Mouse (Mus musculus) testis, postnatal 10 days (tissue): ENCODE results near the gene Siglec1.
"Not testable (repeated sequence)": the region's sequence is repeated elsewhere in the genome, so short reads cannot be mapped to it uniquely, and the experiment has no call there.

ENCODE experiments used
- DNase-seq: peaks from one replicate; pipeline ENCODE4 v3.0.0; 2021; ENCODE audit warnings: low spot score

Siglec1 gene

DNA sequence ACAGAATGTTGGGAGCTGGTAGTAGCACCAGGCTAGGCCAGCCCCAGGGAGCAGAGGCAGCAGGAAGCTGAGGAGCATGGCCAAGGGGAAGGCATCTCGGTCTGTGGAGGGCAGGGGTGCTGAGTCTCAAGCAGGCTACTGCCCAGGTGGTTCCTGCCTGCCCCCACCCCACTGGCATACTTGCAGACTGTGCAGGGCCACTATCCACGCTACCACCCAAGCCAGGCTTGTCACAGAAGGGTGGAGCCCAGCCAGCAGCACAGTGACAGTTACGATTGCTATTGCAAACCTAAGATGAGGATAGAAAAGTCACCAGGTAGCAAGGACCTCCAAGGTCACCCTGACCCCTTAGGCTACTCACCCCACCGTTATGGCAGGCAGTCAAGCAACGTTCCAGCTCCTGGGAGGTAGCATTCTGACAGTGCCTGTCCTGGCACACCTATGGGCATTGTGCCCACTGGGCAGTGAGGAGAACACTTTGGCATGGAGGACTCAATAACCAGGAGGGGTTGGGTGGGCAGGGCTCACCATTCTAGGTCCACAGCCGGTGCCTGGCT, 33.6 kb downstream of the Siglec1 start:
- DNase-seq, result no peak

DNA sequence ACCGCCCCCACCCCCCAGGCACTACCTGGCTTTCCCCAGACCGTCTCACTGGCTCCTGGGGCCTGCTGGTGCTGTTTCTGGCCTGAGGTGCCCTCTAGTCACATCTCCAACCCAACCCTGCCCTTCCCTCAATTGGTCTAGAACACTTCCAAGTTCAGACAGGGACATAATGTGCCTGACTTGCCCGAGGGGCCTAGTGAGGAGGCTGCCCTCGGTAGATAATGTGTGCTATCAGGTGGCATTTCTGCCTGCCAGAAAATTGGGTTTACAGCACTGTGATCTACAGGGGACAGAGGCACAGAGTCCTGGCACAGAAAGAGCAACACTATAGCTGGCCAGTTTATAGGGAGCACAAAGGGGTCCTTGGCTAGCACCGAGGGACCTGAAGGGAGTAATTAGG, 34.5 kb downstream of the Siglec1 start:
- no peak for DNase-seq

DNA sequence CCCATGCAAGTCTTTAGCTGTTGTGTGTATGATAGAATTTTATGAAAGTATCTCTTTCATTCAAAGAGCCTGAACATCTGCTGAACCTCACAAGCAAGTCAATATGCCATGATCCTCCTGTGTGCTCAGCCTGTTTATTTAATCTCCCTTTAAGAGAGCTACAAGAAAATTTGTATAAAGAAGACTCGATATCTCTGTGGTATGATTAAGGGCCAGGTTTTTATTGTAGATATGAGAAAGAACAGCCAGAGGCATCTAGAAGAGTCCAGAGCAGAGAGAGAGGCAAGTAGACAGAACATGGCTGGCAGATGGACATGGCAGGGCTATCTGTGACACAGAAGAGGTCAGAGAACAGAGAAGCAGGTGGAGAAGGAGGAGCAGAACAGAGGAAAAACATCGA, 40.5 kb downstream of the Siglec1 start:
- DNase-seq, result no peak

DNA sequence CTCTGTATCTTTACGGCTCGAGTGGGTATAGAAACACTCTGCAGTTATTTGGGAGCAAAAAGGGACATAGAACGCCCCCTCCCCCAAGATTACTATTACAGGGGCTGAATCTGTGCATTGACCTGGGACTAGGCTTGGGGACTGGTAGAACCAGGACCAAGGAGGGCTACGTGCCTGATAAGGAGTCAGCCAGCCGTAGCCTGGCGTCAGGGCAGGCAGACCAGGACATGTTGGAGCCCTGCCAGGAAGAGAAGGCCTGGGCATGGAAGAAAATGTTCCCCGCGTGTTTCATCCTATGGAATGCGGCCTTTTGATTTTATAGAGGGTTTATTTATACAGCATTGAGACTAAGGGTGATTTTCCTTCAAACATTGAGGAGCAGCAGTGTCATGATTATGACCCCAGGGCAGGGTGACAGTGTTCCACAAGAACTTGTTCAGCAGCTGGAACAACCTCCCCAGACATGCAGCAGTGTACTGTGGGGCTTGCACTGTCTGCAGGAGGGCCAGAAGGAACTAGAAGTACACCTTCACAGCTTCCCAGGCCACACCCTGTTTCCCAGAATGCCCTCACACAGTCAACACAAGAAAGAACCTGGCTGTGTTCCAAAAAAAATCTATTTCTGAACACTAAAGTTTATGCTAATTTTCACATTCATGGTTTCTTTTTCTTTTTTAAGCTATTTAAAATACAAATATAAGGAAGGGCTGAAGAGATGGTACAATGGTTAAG, 41.4 kb downstream of the Siglec1 start:
- no peak for DNase-seq

DNA sequence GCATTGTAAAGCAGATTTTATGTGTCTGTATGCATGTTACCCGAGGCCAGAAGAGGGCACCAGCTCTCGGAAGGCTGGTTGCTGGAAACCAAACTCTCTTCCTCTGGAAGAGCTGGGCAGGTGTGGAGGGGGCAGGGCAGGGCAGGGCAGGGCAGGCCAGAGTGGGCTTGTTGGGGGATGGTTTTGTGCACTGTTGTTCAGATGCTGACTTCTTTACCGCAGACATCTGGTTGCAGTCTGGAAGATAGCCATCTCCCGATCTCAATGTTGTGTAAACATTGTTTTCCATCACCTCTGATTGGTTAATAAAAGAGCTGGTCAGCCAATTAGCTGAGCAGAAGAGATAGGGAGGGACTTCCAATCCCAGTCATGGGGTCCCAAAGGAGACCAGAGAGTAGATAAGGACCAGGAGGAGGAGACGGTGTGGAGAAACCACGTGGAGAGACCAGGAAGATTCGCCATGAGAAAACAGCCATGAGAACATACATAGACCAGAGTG, 42.2 kb downstream of the Siglec1 start:
- no peak for DNase-seq

DNA sequence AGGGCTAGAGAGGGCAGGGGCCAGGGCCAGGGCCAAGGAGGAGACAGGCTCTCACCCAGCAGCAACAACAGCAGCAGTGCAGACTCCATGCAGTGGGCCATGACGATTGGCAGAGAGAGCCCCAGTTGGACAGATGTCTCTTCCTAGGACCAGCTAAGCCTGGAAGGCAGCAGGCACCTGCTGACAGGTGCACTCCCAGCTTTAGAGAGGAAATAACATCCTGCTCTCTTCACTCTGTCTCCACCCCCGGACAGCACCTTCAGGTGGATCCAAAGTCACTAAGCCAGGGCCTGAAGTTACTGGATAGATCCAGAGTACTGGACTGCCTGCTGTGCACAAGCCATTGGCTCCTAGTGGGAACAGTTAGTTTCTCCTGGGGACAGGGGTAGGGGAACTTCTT, 43.6 kb downstream of the Siglec1 start, which contains the start of gene Gfra4:
Gfra4 (minus strand) TSS at position 101 of the 400 bp plus-strand sequence.
- no peak for DNase-seq

DNA sequence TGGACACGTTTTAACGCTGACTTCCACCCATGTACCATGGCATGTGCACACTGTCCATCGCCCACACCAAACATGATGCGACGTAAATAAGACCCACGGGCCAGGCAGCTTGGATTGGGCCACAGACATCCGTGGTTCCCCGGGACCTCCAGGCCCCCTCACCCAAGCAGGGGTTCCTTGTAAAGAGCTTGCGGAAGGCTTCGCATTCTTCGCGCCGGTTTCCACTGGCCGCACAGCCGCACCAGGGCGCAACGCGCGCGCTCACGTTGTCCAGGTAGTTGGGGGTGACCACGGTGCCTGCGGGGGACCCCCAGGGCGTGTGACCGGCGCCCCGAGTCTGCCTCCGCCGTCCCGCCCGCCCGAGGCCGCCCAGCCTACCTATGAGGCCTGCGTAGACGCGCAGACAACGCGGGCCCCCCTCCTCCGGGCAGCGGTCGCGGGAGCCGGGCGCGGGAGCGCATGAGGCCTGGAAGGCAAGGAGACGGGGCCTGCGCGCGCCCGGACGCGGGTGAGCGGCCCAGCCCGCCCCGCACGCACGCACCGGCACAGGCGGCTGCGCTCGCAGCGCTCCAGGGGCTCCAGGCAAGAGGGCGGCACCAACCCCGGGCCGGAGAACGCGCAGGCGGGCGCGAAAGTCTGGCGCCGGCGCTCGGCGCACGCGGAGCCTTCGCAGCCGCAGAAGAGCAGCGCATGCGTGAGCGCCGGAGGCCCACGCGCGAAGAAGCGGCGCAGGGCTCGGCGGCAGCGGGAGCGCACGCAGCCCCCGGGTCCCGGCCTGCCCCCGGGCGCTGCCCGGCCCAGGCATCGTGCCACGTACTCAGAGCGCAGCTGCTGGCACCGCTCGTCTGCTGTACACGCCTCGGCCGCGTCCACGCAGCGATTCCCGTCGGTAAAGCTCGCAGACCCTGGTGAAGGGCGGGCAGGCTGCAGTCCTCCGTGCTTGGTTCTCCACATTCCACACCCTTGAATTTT, 45.4 kb downstream of the Siglec1 start:
- DNase-seq, result peak; percentile 61

DNA sequence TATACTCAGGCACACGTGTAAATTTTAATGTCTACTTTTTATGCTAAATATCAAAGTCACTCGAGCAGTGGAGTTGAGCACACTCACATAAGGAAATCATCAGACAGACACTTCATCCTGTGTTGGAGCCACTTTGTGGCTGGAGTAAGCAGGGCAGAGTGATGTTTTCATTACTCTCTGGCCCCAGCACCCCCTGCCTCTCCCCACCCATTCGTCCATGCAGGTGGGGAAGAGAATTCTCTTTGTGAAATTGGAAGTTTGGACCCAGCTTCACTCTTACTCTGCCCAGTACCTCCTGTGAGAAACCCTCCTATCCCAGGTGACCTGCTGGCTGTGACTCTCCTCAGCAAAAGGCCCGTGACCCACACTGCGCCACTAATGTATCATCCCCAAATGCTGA, 47.9 kb downstream of the Siglec1 start:
- no peak for DNase-seq

DNA sequence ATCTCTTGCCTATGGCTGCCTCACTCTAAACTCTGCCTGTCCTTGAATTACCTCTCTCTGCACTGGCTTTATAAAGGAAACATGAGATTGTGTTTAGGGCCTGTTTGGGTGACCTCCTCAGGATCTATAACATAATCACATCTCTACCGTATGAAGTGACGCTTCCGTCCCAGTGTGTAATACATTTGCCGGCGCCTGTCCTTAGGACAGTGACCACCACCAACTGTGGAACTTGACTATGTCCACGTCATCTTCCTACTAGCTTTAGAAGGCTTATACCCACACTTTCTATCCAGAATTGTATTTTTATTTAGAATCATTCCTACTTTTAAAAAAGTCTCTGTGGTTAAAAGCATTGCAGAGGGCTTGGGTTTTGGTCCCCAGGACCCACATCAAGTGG, 48.4 kb downstream of the Siglec1 start:
- no peak for DNase-seq

DNA sequence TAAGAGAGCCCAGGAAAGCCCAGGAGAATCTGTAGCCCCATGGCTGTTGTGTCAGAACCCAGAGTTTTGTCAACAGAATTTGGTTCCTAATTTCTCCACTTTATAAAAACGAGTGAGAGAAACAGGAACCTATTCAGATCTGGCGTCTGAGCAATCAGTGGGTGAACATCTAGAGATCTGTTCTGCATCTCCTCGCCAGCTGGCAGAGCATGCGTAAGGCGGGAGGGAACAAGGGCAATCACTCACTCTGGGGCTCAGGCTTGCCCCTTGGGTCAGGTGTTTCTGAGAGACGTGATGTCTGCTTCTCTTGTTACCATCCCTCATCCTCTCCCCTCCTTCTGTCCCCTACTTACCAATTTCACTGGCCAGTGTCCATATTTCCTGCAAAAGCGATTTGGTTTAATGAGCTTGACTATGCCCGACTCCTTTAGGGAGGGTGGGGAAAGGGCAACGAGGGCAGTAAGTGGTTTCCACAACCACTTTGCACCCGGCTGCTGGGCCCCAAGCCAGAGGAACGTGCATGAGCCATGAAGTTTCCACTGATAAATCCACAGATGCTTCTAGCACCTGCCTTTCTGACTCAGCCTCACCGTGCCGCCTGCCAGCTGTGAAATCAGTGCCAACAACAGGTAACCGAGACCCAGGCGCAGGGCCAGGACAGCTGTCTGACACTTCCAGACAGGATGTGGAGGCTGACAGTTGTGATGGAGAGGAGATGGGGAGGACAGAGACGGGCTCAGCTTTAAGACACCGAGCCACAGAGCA, 49.2 kb downstream of the Siglec1 start:
- DNase-seq, result peak; percentile 49

DNA sequence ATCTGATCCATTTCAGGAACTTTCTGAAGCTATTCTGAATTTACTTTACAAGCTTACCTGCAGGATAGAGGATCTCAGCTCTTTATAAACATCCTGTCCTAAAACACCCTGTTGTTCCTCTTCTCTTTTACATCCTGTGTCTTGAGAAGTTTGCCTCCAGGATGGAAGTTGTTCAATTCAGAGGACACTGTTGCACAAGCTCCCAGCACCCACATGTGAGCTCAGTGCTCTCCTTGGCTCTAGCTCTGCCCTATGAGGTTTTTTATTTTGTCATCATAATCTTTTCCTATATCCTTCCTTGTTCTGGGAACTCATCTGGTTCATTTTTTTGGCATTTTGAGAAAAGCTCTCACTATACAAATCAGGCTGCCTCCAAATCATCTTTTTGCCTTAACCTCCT, 49.8 kb downstream of the Siglec1 start:
- no peak for DNase-seq

DNA sequence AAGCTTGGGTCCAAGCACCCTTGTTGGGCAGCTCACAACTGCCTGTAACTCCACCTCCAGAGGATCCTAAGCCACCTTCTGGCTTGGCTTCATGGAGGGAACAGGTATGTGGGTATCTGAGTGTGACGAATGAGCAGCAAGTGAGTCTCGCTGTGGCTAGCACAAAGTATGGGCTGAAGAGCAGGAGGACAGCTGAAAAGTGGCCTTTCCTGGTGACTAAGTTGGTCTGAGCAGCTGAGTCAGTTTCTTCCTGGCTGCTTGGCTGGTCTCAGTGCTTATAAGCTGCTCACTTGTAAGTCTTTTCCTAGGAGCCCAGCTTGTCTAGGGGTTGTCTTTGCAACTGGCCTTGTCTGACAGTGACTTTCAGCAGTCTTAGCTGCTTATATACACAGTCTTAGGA, 50.2 kb downstream of the Siglec1 start:
- no peak for DNase-seq

DNA sequence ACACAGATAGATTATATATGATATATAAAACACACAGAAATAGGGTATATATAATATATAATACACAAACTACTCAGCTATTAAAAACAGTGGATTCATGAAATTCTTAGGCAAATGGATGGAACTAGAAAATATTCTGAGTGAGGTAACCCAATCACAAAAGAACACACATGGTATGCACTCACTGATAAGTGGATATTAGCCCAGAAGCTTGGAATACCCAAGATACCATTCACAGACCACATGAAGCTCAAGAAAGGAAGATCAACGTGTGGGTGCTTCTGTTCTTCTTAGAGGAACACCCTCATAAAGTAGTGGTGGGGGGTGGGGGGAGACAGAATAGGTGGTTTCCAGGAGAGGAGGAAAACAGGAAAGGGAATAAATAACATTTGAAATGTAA, 55.2 kb downstream of the Siglec1 start:
- DNase-seq, result not testable (repeated sequence)

DNA sequence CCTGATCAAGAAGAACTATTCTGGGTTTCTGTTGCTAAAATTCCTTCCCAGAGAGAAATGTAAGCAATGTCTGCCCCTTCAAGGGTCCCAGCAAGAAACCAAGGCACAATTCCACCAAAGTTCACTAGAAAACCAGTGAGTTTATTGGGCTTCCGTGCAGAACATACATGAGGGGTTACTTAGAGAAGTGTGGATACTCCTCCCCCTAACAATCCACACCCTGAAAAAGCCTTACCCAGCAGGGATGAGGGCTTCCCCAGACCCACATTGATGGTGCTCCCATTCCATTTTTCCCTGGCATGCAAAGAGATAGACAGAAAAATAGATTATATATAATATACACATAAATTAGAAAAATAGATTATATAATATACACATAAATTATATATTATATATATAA, 55.6 kb downstream of the Siglec1 start:
- no peak for DNase-seq

DNA sequence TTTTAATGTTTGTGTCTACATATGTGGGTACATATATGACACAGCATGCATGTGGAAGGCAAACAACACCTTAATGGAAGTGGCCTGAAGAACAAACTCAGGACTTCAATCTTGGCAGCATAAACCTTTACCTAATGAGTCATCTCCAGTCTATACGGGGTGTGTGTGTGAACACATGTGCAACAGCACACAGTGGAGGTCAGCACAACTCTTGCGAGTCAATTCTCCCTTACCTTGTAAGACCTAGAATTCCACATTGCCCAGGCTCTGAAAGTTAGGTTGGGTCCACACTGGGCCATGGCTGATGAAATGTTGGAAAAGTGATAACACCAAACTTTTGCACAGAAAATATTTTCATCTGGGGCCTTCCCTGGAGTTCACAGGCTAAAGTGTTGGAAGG, 56.0 kb downstream of the Siglec1 start:
- no peak for DNase-seq

DNA sequence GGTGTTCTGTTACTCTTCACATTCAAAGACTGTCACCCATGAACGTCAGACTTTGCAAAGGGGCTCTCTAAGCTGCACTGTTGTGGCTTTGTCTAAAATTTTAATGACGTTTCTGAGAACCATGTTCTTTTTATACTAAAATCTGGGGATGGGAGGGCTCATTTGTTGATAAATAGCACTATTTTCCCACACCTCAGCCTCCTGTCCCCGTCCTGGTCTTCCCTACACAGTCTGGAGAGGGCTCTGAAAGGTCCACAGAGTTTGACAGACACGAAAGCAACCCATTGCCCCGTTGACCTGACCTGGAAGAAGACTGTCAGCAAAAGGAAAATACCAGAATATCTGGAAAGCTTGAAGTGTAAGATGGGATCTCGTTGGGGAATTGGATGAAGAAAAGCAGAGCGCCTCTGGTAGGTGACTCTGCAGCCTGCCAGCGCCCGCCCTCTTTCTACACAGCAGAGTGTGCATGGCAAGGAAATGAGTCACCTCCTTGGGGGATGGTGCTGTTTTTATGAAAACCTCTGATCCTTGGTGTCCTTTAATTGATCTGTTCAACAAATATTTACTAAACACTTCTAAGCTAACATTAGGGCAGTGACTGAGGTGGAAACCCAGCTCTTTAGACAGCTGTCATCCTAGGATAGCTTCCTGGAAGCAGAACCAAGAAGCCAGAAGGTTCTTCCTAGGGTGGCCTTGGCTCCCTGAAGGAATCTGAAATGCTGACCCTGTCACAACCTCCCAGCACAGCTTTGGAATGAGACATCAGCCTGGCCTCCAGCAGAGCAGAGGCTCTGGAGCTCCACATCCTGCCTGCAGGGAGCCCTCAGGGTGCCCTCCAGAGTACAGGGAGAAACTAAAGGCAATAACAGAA, 57.3 kb downstream of the Siglec1 start:
- DNase-seq, result no peak

DNA sequence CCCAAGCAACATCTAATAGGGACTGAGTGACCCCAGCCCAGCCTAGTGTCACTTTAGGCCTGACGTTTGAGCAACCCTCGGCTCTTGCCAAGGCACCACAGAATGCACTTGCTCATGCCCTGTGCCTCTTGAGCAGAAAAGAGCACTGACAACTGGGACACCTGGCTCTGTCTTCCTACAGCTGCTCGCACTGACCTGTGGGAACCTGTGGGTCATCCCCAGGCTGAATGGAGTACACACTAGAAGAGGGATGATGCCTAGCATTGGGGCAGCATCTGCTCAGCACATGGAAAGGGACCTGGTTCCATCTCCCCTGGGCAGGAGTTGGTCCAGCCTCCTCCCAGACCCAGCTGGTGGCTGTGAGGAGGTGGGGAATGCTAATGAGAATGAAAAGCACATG, 59.6 kb downstream of the Siglec1 start:
- DNase-seq, result no peak

DNA sequence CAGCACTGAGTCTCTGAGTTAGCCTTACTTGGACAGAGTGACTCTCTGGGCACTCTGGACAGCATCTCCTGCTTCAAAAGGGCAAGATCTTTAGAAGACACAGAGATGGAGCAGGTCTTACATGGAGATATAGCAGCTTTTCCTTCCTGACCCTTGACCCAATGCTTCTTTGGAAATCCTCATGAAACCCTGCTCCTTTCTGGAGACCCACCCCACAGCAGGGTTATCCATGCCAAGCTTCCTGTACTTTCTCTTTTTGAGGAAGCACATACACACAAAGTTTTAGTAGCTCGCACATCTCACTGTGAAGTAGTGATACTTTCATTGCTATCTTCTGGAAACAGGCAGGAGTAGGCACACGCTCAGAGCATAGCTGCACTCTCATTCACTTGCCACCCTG, 61.3 kb downstream of the Siglec1 start:
- DNase-seq, result no peak
